Mouse (Mus musculus) hindbrain, embryonic 14.5 days (tissue): ENCODE data around the gene Cldn19. TPM values are rescaled to one million over a fixed set of nuclear protein-coding genes. Genes with fewer than 3 reads are reported as not detected.

Experiments
- ATAC-seq: fragments of 200-750 bp; cut with Nextera tagmentation; 2 replicates; pipeline ENCODE4 v1.8.0; 2017; ENCODE audit warnings: moderate number of reproducible peaks, mild to moderate bottlenecking, moderate TSS enrichment, moderate library complexity; ENCODE audit not compliant: low FRiP score
- DNase-seq: peaks from one replicate; pipeline ENCODE4 v3.0.0-alpha.2; 2015; ENCODE audit warnings: low spot score
- H3K27ac ChIP-seq: fragments of 300-500 bp; sonication (generic); 2 replicates; pipeline ENCODE4 v1.5.1; 2014; ENCODE audit warnings: mild to moderate bottlenecking, moderate library complexity
- H3K27me3 ChIP-seq: fragments of 300-500 bp; sonication (generic); 2 replicates; pipeline ENCODE4 v1.6.1; 2014; ENCODE audit warnings: mild to moderate bottlenecking, low read length, mixed read lengths; ENCODE audit not compliant: control insufficient read depth, insufficient read depth
- H3K36me3 ChIP-seq: fragments of 300-500 bp; sonication (generic); replicated peaks from 2 replicates; pipeline ENCODE4 v1.6.1; 2014; ENCODE audit not compliant: control insufficient read depth, insufficient read depth
- H3K4me1 ChIP-seq: fragments of 300-500 bp; sonication (generic); replicated peaks from 2 replicates; pipeline ENCODE4 v1.6.1; 2014; ENCODE audit warnings: antibody characterized with exemption, low read length, mixed read lengths; ENCODE audit not compliant: control insufficient read depth, insufficient read depth
- H3K4me2 ChIP-seq: fragments of 300-500 bp; sonication (generic); replicated peaks from 2 replicates; pipeline ENCODE4 v1.6.1; 2014; ENCODE audit warnings: mild to moderate bottlenecking, moderate library complexity
- H3K4me3 ChIP-seq: fragments of 300-500 bp; sonication (generic); replicated peaks from 2 replicates; pipeline ENCODE4 v1.5.1; 2014; ENCODE audit warnings: mild to moderate bottlenecking, low read length
- H3K9ac ChIP-seq: fragments of 300-500 bp; sonication (generic); 2 replicates; pipeline ENCODE4 v1.6.1; 2014
- H3K9me3 ChIP-seq: fragments of 300-500 bp; sonication (generic); 2 replicates; pipeline ENCODE4 v1.6.1; 2016; ENCODE audit warnings: low read length; ENCODE audit not compliant: control insufficient read depth
- WGBS: fragments of 180-500 bp; shearing (Covaris S2); extraction: QIAGEN DNeasy Blood & Tissue Kit; methylation state at CpG from one replicate; pipeline ENCODE4 v1.1.7; 2014; 5-methylcytosine and 5-hydroxymethylcytosine counted together
- polyA plus RNA-seq: library from polyadenylated mRNA; unstranded; fragments of >200 nt; fragmentation: Nextera tagmentation; extraction: Ambion mirVana; gene quantifications from 2 replicates; pipeline ENCODE4 v1.2.1, GENCODE M21; 2014

Cldn19 gene
- polyA plus RNA-seq, result 1.1 and 1.4 TPM in 2 replicates

GRCm38 (mm10) chr4:119255351-119255750 is at the start of gene Cldn19:
Cldn19 (plus strand) TSS chr4:119255414.
- H3K9ac ChIP-seq, result peak within 1 kb of the TSS; percentile 31; the same call in 1 of the 2 replicates
- DNase-seq, result no peak

GRCm38 (mm10) chr4:119216667-119217066 is 38.5 kb upstream of the Cldn19 start:
- no peak overlapping the region for H3K27ac ChIP-seq
- H3K27me3 ChIP-seq, result no peaks in the 10 kb centered on the region
- no peaks in the 10 kb centered on the region for H3K9me3 ChIP-seq
- no peaks in the 10 kb centered on the region for H3K36me3 ChIP-seq
- no peak for ATAC-seq
- no peak overlapping the region for H3K4me2 ChIP-seq
- WGBS, result 67% methylated on average over 8 of the region's 8 CpGs
- no peak for DNase-seq
- no peak overlapping the region for H3K9ac ChIP-seq
- no peaks in the 10 kb centered on the region for H3K4me1 ChIP-seq
- no peak overlapping the region for H3K4me3 ChIP-seq

More at GRCm38 (mm10) chr4:119255351-119255750, at the start of gene Cldn19:
- peaks cover 12% of the 10 kb centered on the region; the same call in 1 of the 2 replicates for H3K4me1 ChIP-seq
- peak within 1 kb of the TSS; percentile 67 for H3K27ac ChIP-seq
- no peaks in the 10 kb centered on the region for H3K27me3 ChIP-seq
- no peak within 1 kb of the TSS for H3K4me3 ChIP-seq
- 70% methylated on average over 12 of the region's 12 CpGs for WGBS
- no peaks in the 10 kb centered on the region for H3K9me3 ChIP-seq
- ATAC-seq, result no peak
- H3K36me3 ChIP-seq, result no peaks in the 10 kb centered on the region
- H3K4me2 ChIP-seq, result no peak within 1 kb of the TSS

GRCm38 (mm10) chr4:119218169-119218568 is 37.0 kb upstream of the Cldn19 start, which contains the start of gene Tmem269:
Tmem269 (minus strand) TSS chr4:119218217.
- Histone ChIP-seq H3K4me1 (no peaks in the 10 kb centered on the region), H3K4me2 (no peak within 1 kb of the TSS), H3K27me3 (no peaks in the 10 kb centered on the region), H3K9me3 (no peaks in the 10 kb centered on the region), H3K9ac (no peak within 1 kb of the TSS), H3K27ac (no peak within 1 kb of the TSS), H3K4me3 (no peak within 1 kb of the TSS), H3K36me3 (no peaks in the 10 kb centered on the region)
- ATAC-seq (no peak), DNase-seq (no peak)
- 9% methylated on average over 11 of the region's 11 CpGs for WGBS

GRCm38 (mm10) chr4:119223696-119224095 is 31.5 kb upstream of the Cldn19 start:
- Histone ChIP-seq H3K9ac (no peak overlapping the region), H3K4me3 (no peak overlapping the region), H3K9me3 (no peaks in the 10 kb centered on the region), H3K4me2 (no peak overlapping the region), H3K27me3 (no peaks in the 10 kb centered on the region), H3K4me1 (no peaks in the 10 kb centered on the region), H3K27ac (no peak overlapping the region), H3K36me3 (peaks cover 40% of the 10 kb centered on the region)
- ATAC-seq (no peak), DNase-seq (no peak)
- 77% methylated on average over 1 of the region's 1 CpGs for WGBS

- Histone ChIP-seq H3K4me1 (no peaks in the 10 kb centered on the region), H3K4me2 (no peak overlapping the region), H3K9me3 (no peaks in the 10 kb centered on the region), H3K36me3 (peaks cover 40% of the 10 kb centered on the region), H3K9ac (no peak overlapping the region), H3K27me3 (no peaks in the 10 kb centered on the region), H3K4me3 (no peak overlapping the region), H3K27ac (no peak overlapping the region)
- WGBS, result 95% methylated on average over 3 of the region's 3 CpGs
- no peak for ATAC-seq
- DNase-seq, result no peak
Observed at GRCm38 (mm10) chr4:119224534-119224933, 30.7 kb upstream of the Cldn19 start.

- H3K4me1 ChIP-seq, result no peaks in the 10 kb centered on the region
- no peak overlapping the region for H3K4me3 ChIP-seq
- H3K4me2 ChIP-seq, result no peak overlapping the region
- no peak overlapping the region for H3K27ac ChIP-seq
- no peaks in the 10 kb centered on the region for H3K9me3 ChIP-seq
- DNase-seq (no peak), ATAC-seq (no peak)
- peaks cover 40% of the 10 kb centered on the region for H3K36me3 ChIP-seq
- 95% methylated on average over 9 of the region's 9 CpGs for WGBS
- no peaks in the 10 kb centered on the region for H3K27me3 ChIP-seq
- H3K9ac ChIP-seq, result no peak overlapping the region
Observed at GRCm38 (mm10) chr4:119225719-119226118, 29.5 kb upstream of the Cldn19 start.

GRCm38 (mm10) chr4:119226751-119227150 is 28.5 kb upstream of the Cldn19 start:
- H3K27me3 ChIP-seq, result no peaks in the 10 kb centered on the region
- H3K4me3 ChIP-seq, result no peak overlapping the region
- 97% methylated on average over 11 of the region's 11 CpGs for WGBS
- ATAC-seq (no peak), DNase-seq (no peak)
- H3K36me3 ChIP-seq, result peaks cover 40% of the 10 kb centered on the region
- peaks cover 2% of the 10 kb centered on the region for H3K4me1 ChIP-seq
- H3K4me2 ChIP-seq, result no peak overlapping the region
- no peaks in the 10 kb centered on the region for H3K9me3 ChIP-seq
- no peak overlapping the region for H3K9ac ChIP-seq
- H3K27ac ChIP-seq, result no peak overlapping the region

GRCm38 (mm10) chr4:119232410-119233255 is 22.6 kb upstream of the Cldn19 start, which contains the start of the genes AU022252 and P3h1:
AU022252 (minus strand) TSS chr4:119232712.
P3h1 (plus strand) TSS chr4:119232915.
- Histone ChIP-seq H3K9ac (peak within 1 kb of the TSS; percentile 78), H3K27me3 (no peaks in the 10 kb centered on the region), H3K9me3 (no peaks in the 10 kb centered on the region), H3K4me2 (peak within 1 kb of the TSS; percentile 86), H3K27ac (peak within 1 kb of the TSS; percentile 20; the same call in 1 of the 2 replicates), H3K36me3 (0 out of 2 replicates have a peak, but pooled peaks cover 16% of the 10 kb centered on the region), H3K4me3 (peak within 1 kb of the TSS; percentile 70), H3K4me1 (peaks cover 15% of the 10 kb centered on the region)
- peak; percentile 99 for DNase-seq
- peak; percentile 97 for ATAC-seq
- WGBS, result under 1% methylated on average over 70 of the region's 71 CpGs

- WGBS, result under 1% methylated on average over 36 of the region's 36 CpGs
- H3K4me3 ChIP-seq, result peak overlapping the region; percentile 70
- no peaks in the 10 kb centered on the region for H3K9me3 ChIP-seq
- peak overlapping the region; percentile 68 for H3K9ac ChIP-seq
- ATAC-seq, result peak; percentile 26; the same call in 1 of the 2 replicates
- H3K36me3 ChIP-seq, result 0 out of 2 replicates have a peak, but pooled peaks cover 17% of the 10 kb centered on the region
- no peak overlapping the region for H3K27ac ChIP-seq
- peaks cover 15% of the 10 kb centered on the region for H3K4me1 ChIP-seq
- H3K4me2 ChIP-seq, result peak overlapping the region; percentile 63
- peak; percentile 52 for DNase-seq
- no peaks in the 10 kb centered on the region for H3K27me3 ChIP-seq
Observed at GRCm38 (mm10) chr4:119233256-119233901, 21.8 kb upstream of the Cldn19 start.
